8 mouse cellular contexts compared by ENCODE assay signal in genomic region chr10:110931913-110932560, GRCm38 (mm10). TPM values are rescaled to one million over a fixed set of nuclear protein-coding genes. Genes with fewer than 3 reads are reported as not detected.
DNase-seq lines count a peak whose midpoint lies in the region; ATAC-seq and TF ChIP-seq lines count a peak whose summit lies in the region.

No protein-coding gene starts in this region.

- TF ChIP-seq POLR2A in kidney, adult 2 months (IDR thresholded peaks at IDR 0.05; ENCODE audit: low read depth, low read length), result no peak
- TF ChIP-seq POLR2A in spleen, adult 2 months (IDR thresholded peaks at IDR 0.05; ENCODE audit: low read depth, low read length), result peak; percentile 18; the same call in 1 of the 2 replicates

- H3K36me3 ChIP-seq in kidney, adult 2 months (ENCODE audit: control insufficient read depth, insufficient read depth, low read length), result peaks cover 1% of the 10 kb centered on the region; the same call in 1 of the 2 replicates
- H3K36me3 ChIP-seq in spleen, adult 2 months (ENCODE audit: control insufficient read depth, insufficient read depth, low read length), result no peaks in the 10 kb centered on the region

- DNase-seq in kidney, adult 2 months, result peak; percentile 60
- no peak for DNase-seq in kidney, adult 11 months
- DNase-seq in embryo, embryonic 11 days, result peak; percentile 65
- DNase-seq in lung, postnatal 25 days (ENCODE audit: low spot score), result peak; percentile 29
- peak; percentile 50 to 54 for DNase-seq in spleen, adult 2 months (ENCODE audit: low read depth in 1 of 2, low spot score in 2 of 2)
- no peak for DNase-seq in urinary bladder, postnatal 4 days (ENCODE audit: low spot score in 2 of 2)
- DNase-seq in ovary, postnatal 14 days (ENCODE audit: low spot score), result no peak

- H3K27me3 ChIP-seq in kidney, adult 2 months (replicated peaks; ENCODE audit: control insufficient read depth, insufficient read depth, low read length), result no peaks in the 10 kb centered on the region
- no peaks in the 10 kb centered on the region for H3K27me3 ChIP-seq in spleen, adult 2 months (ENCODE audit: control insufficient read depth, insufficient read depth, low read length)

- peaks cover 19% of the 10 kb centered on the region; the same call in 1 of the 2 replicates for H3K4me1 ChIP-seq in kidney, adult 2 months (ENCODE audit: control insufficient read depth, insufficient read depth, low read length)
- peaks cover 2% of the 10 kb centered on the region; the same call in 1 of the 2 replicates for H3K4me1 ChIP-seq in spleen, adult 2 months (ENCODE audit: control insufficient read depth, insufficient read depth, insufficient read length)

- H3K4me3 ChIP-seq in kidney, adult 2 months (ENCODE audit: insufficient read depth, low read depth, low read length), result peak overlapping the region; percentile 41; the same call in 1 of the 2 replicates
- H3K4me3 ChIP-seq in spleen, adult 2 months (ENCODE audit: extremely low read depth, insufficient read depth, insufficient read length), result peak overlapping the region; percentile 44

- no peak for TF ChIP-seq CTCF in kidney, adult 2 months (conservative IDR thresholded peaks at IDR 0.05; ENCODE audit: insufficient read depth, insufficient read length, low read depth, low read length)
- no peak for TF ChIP-seq CTCF in spleen, adult 2 months (IDR thresholded peaks at IDR 0.05; ENCODE audit: extremely low read depth, insufficient read depth, insufficient read length, insufficient replicate concordance)

- H3K27ac ChIP-seq in kidney, adult 2 months (ENCODE audit: insufficient read depth, low read depth, low read length), result peak overlapping the region; percentile 43
- H3K27ac ChIP-seq in spleen, adult 2 months (ENCODE audit: insufficient read depth, low read length), result no peak overlapping the region; the same call in 1 of the 2 replicates

- WGBS in kidney, adult 2 months, result 43% methylated on average over 20 of the region's 20 CpGs
- 41% methylated on average over 20 of the region's 20 CpGs for WGBS in spleen, adult 2 months

- peak; percentile 95 for ATAC-seq in inflammation-experienced regulatory T-cells, adult 6 months

RNA-seq across cellular contexts. Expression of gene Csrp2, which starts 12.4 kb away (rescaled TPM):
- 174 and 193 TPM in 2 replicates for polyA plus RNA-seq in kidney, adult 2 months (2012; rRNA removed)
- 1 to 10 TPM; 1.4 to 4.7 (median 2.2) TPM for polyA plus RNA-seq in inflammation-experienced regulatory T-cells, adult 6 months (2017; shearing (Covaris generic))
- polyA plus RNA-seq in spleen, adult 2 months (2012; rRNA removed), result 9.4 and 9.7 TPM in 2 replicates

Comparison
In these comparisons a context has a peak if more than half of its experiments do, and no peak if none do; other contexts are left out.
1. DNase-seq: peak in kidney, adult 2 months (single experiment), embryo, embryonic 11 days (single experiment), lung, postnatal 25 days (single experiment) and spleen, adult 2 months (2 of 2); none in kidney, adult 11 months (single experiment), urinary bladder, postnatal 4 days (0 of 2) and ovary, postnatal 14 days (single experiment).
2. RNA of gene Csrp2, which starts 12.4 kb away (polyA plus RNA-seq): 174 to 193 TPM in kidney, adult 2 months; 9.4 to 9.7 TPM in spleen, adult 2 months and 1.4 to 4.7 TPM in inflammation-experienced regulatory T-cells, adult 6 months; every median in the first group is over 10 times any median in the second.